Mouse (Mus musculus) spleen, postnatal 4 days (tissue): ENCODE measurements around the gene Prkar1b.

Experiments used
- DNase-seq, 2 experiments: peaks; one replicate each; pipeline ENCODE4 v3.0.0; 2022; ENCODE audit warnings: low spot score in 2 of 2

The Prkar1b gene

GRCm38 (mm10) chr5:139149681-139150602 is at the start of gene Prkar1b, which contains the start of gene Dnaaf5:
Gene Prkar1b, minus strand, starts transcription at chr5:139150001.
Gene Dnaaf5, plus strand, starts transcription at chr5:139150223.
- DNase-seq = peak; percentile 96 to 97

- no peak for DNase-seq
These were observed 49.8 kb upstream of the Prkar1b start for GRCm38 (mm10) chr5:139199636-139199994.

GRCm38 (mm10) chr5:139198779-139199178 is 49.0 kb upstream of the Prkar1b start:
- DNase-seq = no peak

GRCm38 (mm10) chr5:139190958-139191357 is 41.2 kb upstream of the Prkar1b start:
- no peak for DNase-seq

- DNase-seq = no peak
These were observed 39.9 kb upstream of the Prkar1b start for GRCm38 (mm10) chr5:139189726-139190125.

- no peak for DNase-seq
These were observed 35.1 kb upstream of the Prkar1b start for GRCm38 (mm10) chr5:139184897-139185296.

GRCm38 (mm10) chr5:139183601-139184000 is 33.8 kb upstream of the Prkar1b start:
- DNase-seq = no peak

GRCm38 (mm10) chr5:139183131-139183530 is 33.3 kb upstream of the Prkar1b start:
- no peak for DNase-seq

- DNase-seq = peak; percentile 78 to 93
These were observed 29.3 kb upstream of the Prkar1b start for GRCm38 (mm10) chr5:139178895-139179631.

GRCm38 (mm10) chr5:139174556-139175547 is 25.1 kb upstream of the Prkar1b start:
- no peak for DNase-seq

GRCm38 (mm10) chr5:139174141-139174540 is 24.3 kb upstream of the Prkar1b start:
- DNase-seq = no peak

GRCm38 (mm10) chr5:139171929-139172328 is 22.1 kb upstream of the Prkar1b start:
- DNase-seq = no peak

- DNase-seq = no peak
These were observed 17.7 kb upstream of the Prkar1b start for GRCm38 (mm10) chr5:139167548-139167947.

GRCm38 (mm10) chr5:139166781-139167361 is 17.1 kb upstream of the Prkar1b start:
- no peak for DNase-seq

GRCm38 (mm10) chr5:139161632-139162031 is 11.8 kb upstream of the Prkar1b start:
- DNase-seq = peak in 1 of 2 experiments; percentile 26

- DNase-seq = no peak
These were observed 11.1 kb upstream of the Prkar1b start for GRCm38 (mm10) chr5:139160899-139161298.

- DNase-seq = peak; percentile 50 to 75
These were observed 816 bp upstream of the Prkar1b start for GRCm38 (mm10) chr5:139150603-139151031.

GRCm38 (mm10) chr5:139149006-139149672 is 662 bp downstream of the Prkar1b start:
- no peak for DNase-seq

GRCm38 (mm10) chr5:139147178-139148078 is 2.4 kb downstream of the Prkar1b start:
- no peak for DNase-seq
